Mouse (Mus musculus) frontal cortex, postnatal 14 days (tissue): ENCODE data around the gene Nap1l4.
A peak's percentile ranks its signal among the peaks of the same experiment; 100 is the strongest.
"Not testable (repeated sequence)": the region's sequence is repeated elsewhere in the genome, so short reads cannot be mapped to it uniquely, and the experiment has no call there.

Experiments used
- DNase-seq, 2 experiments: peaks; one replicate each; pipeline ENCODE4 v3.0.0; 2022; ENCODE audit warnings: low spot score in 2 of 2

Gene Nap1l4

GRCm38 (mm10) chr7:143548976-143549457, at the start of gene Nap1l4:
Gene Nap1l4, minus strand, starts transcription at chr7:143549106.
- DNase-seq, result peak; percentile 99 to 100

GRCm38 (mm10) chr7:143594865-143595264, 46.0 kb upstream of the Nap1l4 start:
- peak in 1 of 2 experiments; percentile 8 for DNase-seq

DNA sequence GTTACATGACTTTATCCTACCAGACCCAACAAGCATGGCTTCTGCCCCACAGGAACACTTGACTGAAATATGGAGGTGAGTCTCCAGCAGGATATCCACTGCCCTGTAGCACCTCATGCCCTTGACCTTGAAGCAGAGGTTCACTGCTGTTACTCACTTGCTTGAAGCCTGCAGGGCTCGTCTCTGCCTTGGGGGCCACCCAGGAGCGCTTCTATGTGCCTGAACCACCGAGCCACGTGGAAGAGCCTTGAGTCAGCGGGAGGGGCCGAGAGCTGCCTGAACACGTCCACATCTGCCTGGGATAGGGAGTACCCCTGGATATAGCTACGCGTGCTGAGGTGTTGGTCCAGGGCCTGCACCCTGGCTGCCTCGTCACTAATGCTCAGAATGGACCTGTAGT, 43.3 kb upstream of the Nap1l4 start:
- no peak for DNase-seq

- DNase-seq, result no peak
Observed at GRCm38 (mm10) chr7:143588006-143588405, 39.1 kb upstream of the Nap1l4 start.

DNA sequence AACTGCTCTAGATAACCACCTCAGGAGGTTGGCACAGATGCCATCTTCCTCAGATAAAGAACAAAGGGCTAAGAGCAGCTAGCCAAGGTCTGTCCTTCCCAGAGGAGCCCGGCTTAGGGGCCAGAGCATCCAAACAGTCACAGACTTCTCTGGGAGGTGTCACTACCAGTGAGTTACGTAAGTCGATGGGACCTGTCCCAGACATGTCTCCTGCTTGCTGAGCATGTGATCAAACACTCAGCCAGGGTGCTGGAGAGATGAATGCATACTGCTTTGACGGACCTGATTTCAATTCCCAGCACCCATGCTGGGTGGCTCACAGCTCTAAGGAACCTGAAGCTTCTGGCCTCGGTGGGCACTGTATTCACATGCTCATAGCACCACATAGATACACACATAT, 38.7 kb upstream of the Nap1l4 start:
- no peak for DNase-seq

GRCm38 (mm10) chr7:143583956-143584355, 35.0 kb upstream of the Nap1l4 start:
- DNase-seq, result peak in 1 of 2 experiments; percentile 27

DNA sequence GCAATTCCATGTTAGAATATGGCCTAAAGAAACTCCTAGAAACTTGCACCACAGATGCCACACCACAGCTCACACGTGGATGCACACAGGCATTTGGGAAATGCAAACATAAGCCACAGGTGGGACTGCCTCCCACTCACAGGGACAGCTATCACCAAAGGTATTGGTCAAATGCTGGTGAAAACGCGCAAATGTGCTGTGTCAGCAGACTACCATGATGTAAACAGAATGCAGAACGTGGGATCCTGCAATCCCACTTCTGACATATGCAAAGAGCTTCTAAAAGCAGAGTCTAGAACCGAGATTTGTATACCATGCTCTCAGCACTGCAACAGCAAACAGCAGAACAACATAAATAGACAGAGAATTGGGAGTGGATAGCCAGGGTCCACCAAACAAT, 34.1 kb upstream of the Nap1l4 start:
- no peak for DNase-seq

GRCm38 (mm10) chr7:143575751-143576150, 26.8 kb upstream of the Nap1l4 start:
- no peak for DNase-seq

DNA sequence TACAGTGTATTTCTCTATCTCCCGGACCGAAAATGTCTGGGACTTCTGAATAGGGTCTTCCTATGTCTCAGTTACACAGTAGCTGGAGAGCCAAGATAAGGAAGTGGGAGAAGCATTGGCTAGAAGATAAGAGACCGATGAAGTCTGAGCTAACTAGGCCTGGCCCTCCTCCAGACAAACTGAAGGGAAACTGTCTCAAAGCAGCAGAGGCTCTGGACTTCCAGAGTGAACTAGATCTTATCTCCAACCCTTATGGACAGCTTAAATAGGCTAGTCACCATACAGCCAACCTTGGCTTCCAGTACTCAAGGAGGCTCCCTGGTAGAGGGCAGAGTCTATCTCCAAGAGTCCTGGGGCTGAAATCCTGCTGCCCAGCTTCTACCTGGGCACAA, 16.7 kb upstream of the Nap1l4 start:
- DNase-seq, result no peak

GRCm38 (mm10) chr7:143565015-143565647, 16.2 kb upstream of the Nap1l4 start:
- no peak for DNase-seq

DNA sequence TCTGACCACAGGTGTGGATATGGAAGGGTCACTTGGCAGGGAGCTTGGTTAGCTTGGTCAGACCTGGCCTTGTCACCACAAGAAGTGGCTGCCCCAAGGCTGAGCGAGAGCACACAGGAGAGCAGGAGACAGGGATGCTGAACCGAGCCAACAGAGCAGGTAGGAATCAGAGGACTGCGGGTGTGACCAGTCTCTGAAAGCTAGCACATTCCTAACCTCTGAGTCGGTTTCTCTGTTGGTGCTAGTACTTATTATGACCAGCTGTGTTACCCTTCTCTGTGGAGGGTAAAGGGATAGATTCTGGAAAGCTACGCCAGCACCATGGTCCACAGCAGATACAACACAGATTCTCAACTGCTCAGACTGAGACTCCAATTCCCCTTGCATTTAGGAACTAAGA, 14.9 kb upstream of the Nap1l4 start:
- no peak for DNase-seq

GRCm38 (mm10) chr7:143557616-143558015, 8.7 kb upstream of the Nap1l4 start:
- DNase-seq, result no peak

- peak in 1 of 2 experiments; percentile 13 for DNase-seq
Observed at GRCm38 (mm10) chr7:143556964-143557610, 8.2 kb upstream of the Nap1l4 start.

DNA sequence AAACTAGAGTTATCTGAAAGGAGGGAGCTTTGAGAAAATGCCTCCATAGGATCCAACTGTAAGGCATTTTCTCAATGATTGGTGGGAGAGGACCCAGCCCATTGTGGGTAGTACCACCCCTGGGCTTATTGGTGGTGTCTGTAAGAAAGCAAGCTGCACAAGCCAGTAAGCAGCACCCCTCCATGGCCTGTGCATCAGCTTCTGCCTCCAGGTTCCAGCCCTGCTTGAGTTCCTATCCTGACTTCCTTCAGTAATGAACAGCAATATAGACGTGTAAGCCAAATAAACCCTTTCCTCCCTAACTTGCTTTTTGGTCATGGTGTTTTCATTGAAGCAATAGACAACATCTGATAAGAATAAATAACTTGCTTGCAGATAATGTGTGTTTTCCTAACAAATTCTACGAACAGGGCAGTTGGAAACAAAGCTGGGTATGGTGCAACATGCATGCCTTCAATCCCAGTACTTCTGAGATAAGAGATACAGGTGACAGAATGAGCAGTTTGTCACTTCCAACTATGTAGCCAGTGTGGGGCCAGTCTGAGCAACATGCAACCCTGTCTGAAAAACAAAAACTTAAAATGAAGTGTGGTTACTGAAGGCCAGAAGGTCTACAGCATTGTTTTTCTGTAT, 798 bp upstream of the Nap1l4 start:
- DNase-seq, result no peak

DNA sequence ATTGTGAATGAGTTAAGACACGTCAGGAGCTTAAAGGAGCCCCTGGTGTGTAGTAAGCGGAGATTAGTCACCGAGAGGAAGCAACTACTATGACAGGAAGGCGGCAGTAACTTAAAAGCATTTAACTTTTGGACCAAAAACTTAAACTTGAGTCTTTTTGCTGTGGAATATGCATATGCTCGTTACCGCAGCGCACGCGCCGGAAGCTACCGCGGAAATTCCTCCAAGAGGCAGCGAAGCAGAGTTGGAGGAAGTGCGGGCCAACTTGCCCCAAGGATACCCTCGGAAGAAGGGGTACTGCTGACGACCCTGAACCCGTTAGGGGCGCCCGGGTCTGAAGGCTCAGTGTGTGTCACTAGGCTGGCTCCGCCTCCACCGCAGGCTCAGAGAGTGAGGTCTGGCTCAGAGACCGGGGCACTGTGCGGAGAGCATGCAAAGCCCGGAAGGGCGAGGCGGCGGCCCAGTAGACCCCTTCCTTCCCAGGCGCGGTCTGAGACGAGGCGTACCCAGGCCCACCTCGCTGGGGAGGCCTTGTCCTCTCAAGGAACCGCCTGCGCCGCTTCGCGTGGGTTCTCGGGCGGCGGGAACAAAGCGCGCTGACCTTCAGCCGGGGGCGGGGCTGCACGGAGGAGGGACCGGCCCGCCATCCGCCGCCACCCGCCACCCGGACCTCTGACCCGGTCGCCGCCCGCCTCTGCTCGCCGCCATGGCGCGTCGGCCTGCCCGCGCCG, 510 bp downstream of the Nap1l4 start:
- DNase-seq, result peak in 1 of 2 experiments; percentile 33

GRCm38 (mm10) chr7:143546554-143546953, 2.4 kb downstream of the Nap1l4 start:
- no peak for DNase-seq

GRCm38 (mm10) chr7:143544368-143544767, 4.5 kb downstream of the Nap1l4 start:
- no peak for DNase-seq

GRCm38 (mm10) chr7:143538671-143539070, 10.2 kb downstream of the Nap1l4 start:
- no peak for DNase-seq

- DNase-seq, result not testable (repeated sequence)
Observed at GRCm38 (mm10) chr7:143538229-143538628, 10.7 kb downstream of the Nap1l4 start.

GRCm38 (mm10) chr7:143536251-143536650, 12.7 kb downstream of the Nap1l4 start:
- no peak for DNase-seq

- DNase-seq, result no peak
Observed at GRCm38 (mm10) chr7:143533284-143533683, 15.6 kb downstream of the Nap1l4 start.

GRCm38 (mm10) chr7:143532410-143532809, 16.5 kb downstream of the Nap1l4 start:
- DNase-seq, result no peak
